Mouse (Mus musculus) spleen, adult 2 months (tissue): ENCODE results near the gene Ptpa.

Experiments used
- CTCF ChIP-seq: fragments of 200-500 bp; IDR thresholded peaks from 2 replicates; pipeline ENCODE4 v1.5.1; 2011; ENCODE audit warnings: mild to moderate bottlenecking, inconsistent platforms; ENCODE audit not compliant: insufficient read depth, insufficient read length, insufficient replicate concordance; ENCODE audit errors: extremely low read depth
- POLR2A ChIP-seq: fragments of 200-500 bp; IDR thresholded peaks from 2 replicates; pipeline ENCODE4 v1.6.1; 2011; ENCODE audit warnings: low read depth, low read length, inconsistent platforms

- no peak for TF ChIP-seq CTCF
- no peak for TF ChIP-seq POLR2A
Observed at GRCm38 (mm10) chr2:30375893-30376292, 39.9 kb upstream of the Ptpa start.
